Mouse (Mus musculus): Measurements from ENCODE around the gene Map2k5.

Map2k5 gene

GRCm38 (mm10) chr9:63144502-63145248, 233.0 kb downstream of the Map2k5 start:
- DNase-seq, result no peak

GRCm38 (mm10) chr9:63143641-63144501, 233.8 kb downstream of the Map2k5 start:
- DNase-seq, result no peak

- no peak for DNase-seq
These were observed 234.5 kb downstream of the Map2k5 start for GRCm38 (mm10) chr9:63143227-63143626.

- peak in 1 of 2 experiments; percentile 30 for DNase-seq
These were observed 235.2 kb downstream of the Map2k5 start for GRCm38 (mm10) chr9:63142335-63143036.

GRCm38 (mm10) chr9:63141641-63142334, 235.9 kb downstream of the Map2k5 start:
- DNase-seq, result no peak

GRCm38 (mm10) chr9:63140211-63140610, 237.5 kb downstream of the Map2k5 start:
- no peak for DNase-seq

DNA sequence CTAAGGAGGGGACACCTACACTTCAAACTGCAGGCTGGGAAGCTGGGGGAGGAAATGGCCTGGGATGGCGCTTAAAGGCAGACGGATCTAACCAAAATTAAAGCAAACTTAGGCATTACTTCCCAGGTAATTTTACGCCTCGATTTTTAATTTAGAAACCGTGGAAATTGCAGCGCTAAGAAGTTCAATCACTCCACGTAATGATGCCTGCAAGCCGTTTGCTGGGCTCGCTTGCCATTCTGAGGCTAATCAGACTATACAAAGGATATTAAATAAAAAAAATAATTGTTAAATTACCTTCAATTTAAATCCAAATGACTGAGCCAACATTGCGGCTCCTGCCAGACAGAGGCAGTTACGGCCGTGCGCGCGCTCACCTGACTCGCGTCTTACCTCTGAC, 238.0 kb downstream of the Map2k5 start:
- DNase-seq, result no peak

GRCm38 (mm10) chr9:63138481-63138967, 239.2 kb downstream of the Map2k5 start:
- DNase-seq, result peak in 1 of 2 experiments; percentile 50

DNA sequence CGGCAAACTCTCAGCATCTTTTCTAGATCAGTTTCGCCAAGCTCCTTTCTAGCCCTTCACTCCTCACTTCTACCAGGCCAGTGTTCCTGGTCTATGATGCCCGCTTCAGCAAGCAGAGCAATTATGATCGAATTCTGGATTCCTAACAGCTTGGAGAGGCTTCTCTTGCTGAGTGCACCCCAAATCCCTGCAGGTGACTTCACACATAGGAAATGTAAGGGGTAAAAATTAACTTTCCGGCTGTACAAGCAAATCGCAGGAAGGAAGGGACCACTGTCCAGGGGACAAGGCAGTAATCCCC, 240.1 kb downstream of the Map2k5 start:
- no peak for DNase-seq

DNA sequence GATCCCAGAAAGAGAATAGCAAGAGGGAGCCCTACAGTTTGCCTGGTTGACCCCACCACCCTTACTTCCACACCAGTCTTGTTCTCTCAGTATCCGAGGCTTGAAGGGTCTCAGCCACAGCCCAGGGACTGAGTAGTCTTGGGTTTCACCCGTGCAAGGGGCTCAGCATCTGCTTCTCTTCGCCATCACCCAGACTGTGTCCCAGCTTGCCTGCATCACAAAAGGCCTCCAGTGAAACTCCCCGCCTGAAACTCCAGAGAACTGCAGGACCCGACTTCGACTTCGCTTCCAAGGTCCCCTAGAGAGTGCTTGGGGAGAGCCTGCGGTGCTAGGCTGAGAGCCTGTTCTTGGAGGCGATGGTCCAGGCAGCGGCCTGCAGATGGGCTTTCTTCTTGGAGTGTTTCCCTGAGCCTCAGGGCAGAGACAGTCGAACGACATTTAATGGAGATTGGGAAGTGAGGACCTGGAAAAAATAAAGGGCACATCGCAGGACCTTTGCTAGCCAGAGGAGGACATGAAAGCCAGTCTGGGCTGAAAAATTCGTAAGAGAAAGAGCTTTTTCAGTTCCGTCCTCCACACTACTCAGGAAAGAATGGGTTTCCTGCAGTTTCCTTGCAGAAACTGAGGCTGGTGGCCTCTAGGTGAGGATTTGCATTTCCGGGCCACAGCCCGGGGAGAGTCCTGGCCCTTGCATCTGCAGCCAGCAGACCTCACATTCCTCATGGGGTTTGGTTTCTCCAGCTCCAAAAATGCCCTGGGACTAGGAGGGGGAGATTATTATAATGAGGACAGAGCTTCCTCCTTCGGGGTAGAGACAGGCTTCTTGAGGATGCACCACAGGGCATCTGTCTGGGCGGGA, 240.7 kb downstream of the Map2k5 start:
- peak in 1 of 2 experiments; percentile 30 for DNase-seq

GRCm38 (mm10) chr9:63136241-63136640, 241.5 kb downstream of the Map2k5 start:
- DNase-seq, result no peak

- peak; percentile 71 to 76 for DNase-seq
These were observed 241.9 kb downstream of the Map2k5 start for GRCm38 (mm10) chr9:63135801-63136200.

DNA sequence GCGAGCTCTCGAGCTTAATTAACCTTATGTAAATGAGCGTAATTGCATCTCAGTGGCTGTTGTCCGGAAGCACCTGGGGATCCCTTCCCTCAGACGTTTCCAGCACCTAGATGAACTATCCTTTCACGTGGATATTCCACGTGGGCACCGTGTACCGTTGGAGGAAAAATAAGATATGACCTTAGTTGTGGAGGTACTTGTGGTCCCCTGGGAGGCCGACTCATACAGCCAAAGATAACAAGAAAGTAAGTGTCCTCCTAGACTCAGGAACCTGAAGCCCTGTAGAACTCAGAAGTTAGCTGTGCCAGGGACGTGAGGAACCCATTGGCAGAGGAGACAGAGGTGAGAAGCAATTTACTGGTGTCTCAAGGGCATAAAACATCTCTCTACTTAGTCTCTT, 242.3 kb downstream of the Map2k5 start:
- peak in 1 of 2 experiments; percentile 36 for DNase-seq

GRCm38 (mm10) chr9:63133659-63134058, 244.0 kb downstream of the Map2k5 start:
- DNase-seq, result no peak

DNA sequence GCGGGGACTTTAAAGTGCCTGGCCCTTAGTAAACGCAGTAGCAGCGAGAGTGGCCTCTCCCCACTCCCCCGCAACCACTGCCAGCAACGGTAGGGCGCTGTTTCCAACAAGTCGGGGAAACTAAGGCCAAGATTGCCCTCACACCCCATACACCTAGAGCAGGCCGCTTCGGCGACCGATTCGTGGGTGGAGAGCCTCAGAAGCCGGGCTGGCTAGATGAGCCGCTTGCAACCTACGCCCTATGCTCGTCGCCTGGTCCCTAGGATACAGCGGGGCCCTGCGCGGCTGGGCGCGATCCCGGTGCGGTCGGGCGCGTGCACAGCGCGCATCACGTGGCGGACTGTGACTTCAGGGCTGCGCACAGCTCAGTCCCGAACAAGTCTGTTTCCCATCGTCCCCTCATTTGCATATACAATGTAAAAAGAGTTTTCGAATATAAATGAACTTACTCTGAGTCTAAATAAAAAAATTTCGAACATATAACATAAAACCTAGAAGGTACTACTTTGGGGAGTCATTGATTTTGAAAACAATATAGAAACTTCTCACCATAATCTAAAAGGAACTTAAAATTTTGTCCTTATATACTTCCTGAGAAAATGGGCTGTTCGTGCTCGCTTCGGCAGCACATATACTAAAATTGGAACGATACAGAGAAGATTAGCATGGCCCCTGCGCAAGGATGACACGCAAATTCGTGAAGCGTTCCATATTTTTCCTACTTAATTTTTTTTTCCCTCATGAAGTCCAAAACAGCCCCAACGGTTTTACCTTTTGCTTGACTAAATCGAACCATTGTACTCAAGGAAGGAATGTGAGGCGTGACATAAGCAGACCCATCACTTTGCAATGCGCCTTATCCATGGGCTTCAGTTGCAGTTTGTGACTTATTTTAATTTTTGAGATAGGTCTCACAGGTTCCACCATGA, 244.8 kb downstream of the Map2k5 start:
- peak; percentile 94 to 97 for DNase-seq

- DNase-seq, result peak; percentile 62 to 75
These were observed 245.6 kb downstream of the Map2k5 start for GRCm38 (mm10) chr9:63131957-63132602.

GRCm38 (mm10) chr9:63129641-63130041, 248.1 kb downstream of the Map2k5 start:
- DNase-seq, result no peak

- DNase-seq, result no peak
These were observed 253.2 kb downstream of the Map2k5 start for GRCm38 (mm10) chr9:63124512-63124911.

GRCm38 (mm10) chr9:63123451-63124438, 254.0 kb downstream of the Map2k5 start:
- peak; percentile 86 to 90 for DNase-seq
